Mouse (Mus musculus): Measurements from ENCODE around the gene Bckdha. TPM values are rescaled to one million over a fixed set of nuclear protein-coding genes. Genes with fewer than 3 reads are reported as not detected.

The Bckdha gene
- total RNA-seq, 4 experiments from 2014 or later = 302 to 362 (median 329) TPM

GRCm38 (mm10) chr7:25681341-25682231, 22.8 kb upstream of the Bckdha start:
- DNase-seq (ENCODE audit: low spot score) = no peak

- peak; percentile 96 for DNase-seq (ENCODE audit: low spot score)
These were observed 21.9 kb upstream of the Bckdha start, which contains the start of gene B9d2 for GRCm38 (mm10) chr7:25680514-25681258. Gene B9d2, plus strand, starts transcription at chr7:25680780.

DNA sequence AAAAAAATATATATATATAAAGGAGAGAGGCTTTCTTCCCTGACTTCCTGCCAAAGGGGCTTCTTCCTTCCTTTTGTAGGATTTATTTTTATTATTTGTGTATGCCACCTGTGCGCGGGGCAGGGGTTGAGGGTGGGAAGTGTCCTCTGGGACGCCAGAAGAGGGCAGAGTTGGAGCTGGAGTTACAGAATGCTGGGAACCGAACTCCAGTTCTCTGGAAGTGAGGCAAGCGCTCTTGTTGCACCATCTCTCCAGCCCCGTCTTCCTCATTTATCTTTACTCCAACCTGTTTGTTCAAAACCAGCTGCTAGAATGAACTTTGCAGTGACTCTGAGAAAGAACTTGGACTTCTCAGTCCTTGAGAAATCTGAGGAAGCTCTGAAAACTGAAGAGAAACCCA, 21.2 kb upstream of the Bckdha start:
- DNase-seq (ENCODE audit: low spot score) = no peak

- DNase-seq (ENCODE audit: low spot score) = no peak
These were observed 18.2 kb upstream of the Bckdha start for GRCm38 (mm10) chr7:25677013-25677412.

DNA sequence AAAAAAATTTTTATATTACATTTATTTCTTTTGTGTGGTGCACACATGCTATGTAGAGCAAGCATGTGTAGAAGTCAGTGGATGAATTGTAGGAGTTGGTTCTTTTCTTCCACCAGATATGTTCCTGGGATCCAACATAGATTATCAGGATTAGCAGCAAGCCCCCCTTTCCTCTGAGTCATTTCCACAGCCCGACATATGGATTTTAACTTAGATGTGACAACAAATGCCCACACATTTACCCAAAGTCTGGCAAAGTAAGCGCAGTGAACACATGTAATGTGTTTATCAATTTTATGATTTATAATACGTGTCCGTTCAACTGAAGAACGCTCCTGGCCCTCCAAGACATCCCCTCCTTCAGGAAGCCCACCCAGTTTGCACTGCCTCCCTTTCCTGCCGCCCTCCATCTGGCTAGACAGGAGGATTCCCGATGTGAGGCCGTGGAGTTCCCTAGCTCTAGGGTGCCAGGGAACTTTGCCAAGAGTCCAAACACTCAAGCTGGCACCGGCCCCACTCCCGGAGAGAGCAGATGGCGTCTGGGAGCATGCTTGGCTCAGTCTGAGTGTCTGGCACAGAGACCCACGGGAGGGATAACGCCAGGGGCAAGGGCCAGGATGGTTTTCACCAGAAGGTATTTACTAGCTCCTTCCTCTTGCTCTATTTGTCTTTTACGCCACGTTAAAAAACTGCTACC, 17.5 kb upstream of the Bckdha start:
- DNase-seq (ENCODE audit: low spot score) = peak; percentile 80

- no peak for DNase-seq (ENCODE audit: low spot score)
These were observed 16.6 kb upstream of the Bckdha start for GRCm38 (mm10) chr7:25675405-25675804.

GRCm38 (mm10) chr7:25674719-25675300, 16.0 kb upstream of the Bckdha start, which contains the start of gene Tmem91:
Gene Tmem91, minus strand, starts transcription at chr7:25675166.
- no peak for DNase-seq (ENCODE audit: low spot score)

DNA sequence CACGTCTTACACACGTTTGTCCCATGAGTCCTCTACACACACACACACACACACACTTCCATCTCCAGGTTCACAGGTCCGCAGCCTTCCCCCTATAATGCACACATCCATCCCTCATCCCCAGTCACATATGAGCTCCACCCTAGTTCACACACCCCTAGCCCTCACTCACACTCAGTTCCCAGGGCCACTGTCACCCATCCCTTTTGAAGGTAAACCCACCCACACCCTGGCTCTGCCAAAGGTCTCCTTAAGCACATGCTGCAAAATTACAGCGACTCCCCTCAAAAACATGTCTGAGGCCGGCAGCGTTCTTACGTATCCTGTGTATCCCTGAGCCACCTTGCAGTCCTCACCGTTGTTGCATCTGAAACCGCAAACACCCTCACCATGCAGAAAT, 15.5 kb upstream of the Bckdha start:
- DNase-seq (ENCODE audit: low spot score) = no peak

- DNase-seq (ENCODE audit: low spot score) = no peak
These were observed 13.7 kb upstream of the Bckdha start for GRCm38 (mm10) chr7:25672442-25672841.

DNA sequence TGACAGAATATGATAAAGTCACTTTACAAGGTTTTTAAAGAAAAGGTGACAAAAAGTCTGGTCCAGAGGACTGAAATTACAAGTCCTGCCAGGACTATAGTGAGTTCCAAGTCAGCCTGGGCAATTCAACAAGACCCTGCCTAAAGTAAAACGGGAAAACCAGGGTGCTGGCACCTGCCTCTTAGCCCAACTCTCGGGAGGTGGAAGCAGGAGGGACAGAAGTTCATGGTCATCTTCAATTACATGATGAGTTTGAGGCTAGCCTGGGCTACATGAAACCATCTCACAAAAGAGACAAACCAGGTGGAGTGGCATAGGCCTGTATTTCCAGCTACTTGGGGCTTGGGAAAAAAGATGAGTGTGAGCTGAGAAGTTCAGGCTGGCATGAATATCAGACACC, 12.9 kb upstream of the Bckdha start:
- DNase-seq (ENCODE audit: low spot score) = no peak

- no peak for DNase-seq (ENCODE audit: low spot score)
These were observed 11.3 kb upstream of the Bckdha start for GRCm38 (mm10) chr7:25670096-25670495.

GRCm38 (mm10) chr7:25669631-25670030, 10.8 kb upstream of the Bckdha start:
- DNase-seq (ENCODE audit: low spot score) = no peak

DNA sequence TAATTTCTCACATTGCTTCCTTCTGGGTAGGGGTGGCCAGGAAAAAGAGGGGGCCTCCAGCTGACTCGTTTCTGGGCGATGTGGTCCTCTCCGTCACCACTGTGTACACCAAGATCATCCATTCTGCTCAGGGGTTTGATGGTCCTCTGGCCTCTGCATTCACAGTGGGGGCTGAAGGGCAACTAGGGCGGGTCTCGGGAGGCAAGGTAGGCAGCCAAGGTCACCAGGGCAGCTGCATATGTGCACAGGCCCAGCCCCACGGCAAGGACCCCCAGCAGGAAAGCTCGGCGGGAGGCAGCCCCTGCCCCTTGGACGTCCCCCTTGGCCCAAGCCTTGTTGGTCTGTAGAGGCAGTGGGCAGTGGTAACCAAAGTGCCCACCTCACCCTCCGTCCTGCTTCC, 10.4 kb upstream of the Bckdha start:
- no peak for DNase-seq (ENCODE audit: low spot score)

DNA sequence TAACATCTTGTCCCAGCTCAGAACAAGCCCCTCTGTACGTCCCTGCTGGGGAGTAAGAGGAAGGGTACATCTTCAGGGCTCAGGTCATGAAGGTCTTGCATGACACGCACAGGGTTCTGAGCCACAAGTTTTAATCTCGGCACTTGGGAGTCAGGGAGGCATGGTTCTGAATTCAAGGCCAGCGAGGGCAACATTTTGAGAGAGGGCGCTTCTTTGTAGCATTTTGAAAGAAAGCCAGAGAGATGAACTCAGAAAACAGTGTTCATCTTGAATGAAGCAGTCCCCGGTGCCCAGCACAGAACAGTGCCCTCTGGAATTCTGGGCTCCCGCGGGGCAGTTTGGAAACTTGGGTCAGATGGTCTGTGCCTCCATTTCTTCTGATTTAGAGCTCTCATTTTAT, 7.6 kb upstream of the Bckdha start:
- no peak for DNase-seq (ENCODE audit: low spot score)

GRCm38 (mm10) chr7:25657785-25658184, 996 bp downstream of the Bckdha start:
- DNase-seq (ENCODE audit: low spot score) = no peak

- DNase-seq (ENCODE audit: low spot score) = no peak
These were observed 3.0 kb downstream of the Bckdha start for GRCm38 (mm10) chr7:25655601-25656428.

DNA sequence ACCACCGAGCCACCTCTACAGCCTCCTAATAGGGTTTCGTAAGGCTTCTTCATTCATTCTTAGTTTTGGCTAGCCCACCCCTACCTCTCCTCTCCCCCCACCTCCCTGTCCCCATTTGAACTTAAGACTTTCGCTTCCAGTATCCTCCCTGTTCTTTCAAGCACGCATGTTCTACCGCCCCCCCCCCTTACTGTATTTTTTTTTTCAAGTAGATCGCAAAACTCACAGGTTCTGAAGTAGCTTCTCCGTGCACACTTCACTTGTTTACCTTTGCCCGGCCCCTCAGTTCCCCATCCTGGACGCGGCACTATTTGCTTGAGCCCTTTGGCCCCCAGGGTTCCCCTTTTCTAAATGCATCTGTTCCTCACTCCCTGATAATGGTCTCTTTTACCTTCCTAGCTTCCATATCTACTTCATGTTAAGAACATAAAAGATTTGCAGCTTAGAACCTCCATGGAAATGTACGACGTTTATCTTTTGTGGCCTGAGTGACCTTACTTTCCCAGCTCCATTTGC, 6.5 kb downstream of the Bckdha start:
- DNase-seq (ENCODE audit: low spot score) = no peak

- DNase-seq (ENCODE audit: low spot score) = no peak
These were observed 7.5 kb downstream of the Bckdha start for GRCm38 (mm10) chr7:25651281-25651680.

DNA sequence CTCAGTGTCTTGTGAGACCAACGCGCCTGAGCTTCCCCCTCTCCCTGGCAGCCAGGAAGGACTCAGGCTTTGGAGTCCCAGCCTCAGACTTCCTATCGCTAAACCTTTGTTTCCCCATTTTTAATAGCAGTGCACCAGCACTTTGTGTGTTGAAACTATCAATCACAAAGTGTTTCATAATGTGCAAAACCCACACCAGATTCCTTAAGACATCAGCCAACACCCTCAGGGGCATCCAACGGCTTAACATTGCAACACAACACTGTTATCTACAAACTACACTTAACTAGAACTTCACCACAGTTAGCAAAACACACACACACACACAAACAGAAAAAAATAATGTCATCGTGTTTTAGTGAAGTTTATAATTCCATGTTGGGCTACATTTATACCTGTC, 8.9 kb downstream of the Bckdha start:
- DNase-seq (ENCODE audit: low spot score) = no peak

DNA sequence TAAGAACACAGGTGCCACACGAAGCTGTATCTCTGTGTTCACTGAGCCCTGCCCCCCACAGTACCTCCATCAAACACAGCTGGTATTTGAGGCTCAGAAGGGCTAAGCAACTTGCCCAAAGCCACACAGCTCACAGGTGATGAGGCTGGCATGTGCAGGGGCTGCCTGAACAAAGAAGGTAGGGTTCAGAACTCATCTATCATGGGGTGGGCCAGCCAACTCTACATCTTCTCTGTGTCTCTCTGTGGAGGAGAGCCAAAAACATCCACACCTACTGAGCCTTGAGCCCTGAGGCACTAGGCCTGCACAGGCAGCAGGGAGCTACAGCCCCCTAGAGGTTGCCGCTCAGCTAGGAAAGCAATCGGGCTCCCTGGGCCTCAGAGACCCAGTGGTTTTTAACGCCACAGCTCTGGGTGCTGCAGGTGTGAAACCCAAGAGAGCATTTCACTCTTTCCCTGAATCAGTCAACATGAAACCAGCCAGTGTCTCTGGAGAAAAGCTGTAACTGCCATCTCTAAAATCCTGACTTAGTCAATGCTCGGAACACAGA, 11.1 kb downstream of the Bckdha start:
- DNase-seq (ENCODE audit: low spot score) = no peak
